Mouse (Mus musculus) layer of hippocampus, adult 9-10 months (tissue): Measurements from ENCODE around the gene Cdkl4.

ENCODE experiments used
- DNase-seq: peaks from one replicate; pipeline ENCODE4 v3.0.0; 2022; ENCODE audit warnings: low spot score

Cdkl4 gene

DNA sequence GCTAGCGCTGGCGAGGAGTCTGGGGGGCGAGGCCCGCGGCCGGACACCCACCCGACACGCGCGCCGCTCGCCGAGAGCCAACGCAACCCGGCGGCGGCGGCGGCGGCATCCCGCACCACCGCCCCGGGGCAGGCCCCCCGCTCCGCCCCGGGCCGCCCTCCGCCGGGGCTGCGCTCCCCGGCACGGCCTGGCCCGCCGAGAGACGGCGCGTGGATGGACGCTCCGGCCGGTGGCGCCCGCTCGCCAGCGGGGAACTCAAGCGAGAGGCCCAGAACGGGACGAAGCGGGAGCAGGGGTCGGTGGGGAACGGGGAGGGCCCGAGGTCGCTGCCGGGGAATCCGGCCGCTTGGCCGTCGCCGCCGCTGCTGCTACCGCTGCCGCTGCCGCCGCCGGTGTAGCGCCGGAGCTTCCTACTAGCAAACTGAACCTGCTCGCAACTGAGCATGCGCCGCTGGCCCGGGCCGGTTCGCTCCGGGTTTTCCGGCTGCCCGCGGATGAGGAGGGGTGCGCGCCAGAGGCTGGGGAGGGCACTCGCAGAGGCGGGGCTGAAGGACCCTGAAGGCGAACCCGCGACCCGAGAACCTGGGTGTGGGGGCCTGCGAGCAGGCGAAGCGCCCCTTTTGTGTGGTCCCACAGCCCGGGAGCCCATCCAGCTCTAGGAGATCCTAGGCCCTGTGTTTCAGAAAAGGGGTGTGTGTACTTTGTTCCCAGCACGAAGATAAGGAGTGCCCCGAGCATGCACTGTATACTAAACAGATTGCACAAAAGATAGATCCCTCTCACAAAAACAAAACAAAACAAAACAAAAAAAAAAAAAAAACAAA is 97.4 kb downstream of the Cdkl4 start, which contains the start of gene Sos1:
TSS of gene Sos1 (minus strand) at position 423 of the 824 bp plus-strand sequence.
- DNase-seq: peak; percentile 87

DNA sequence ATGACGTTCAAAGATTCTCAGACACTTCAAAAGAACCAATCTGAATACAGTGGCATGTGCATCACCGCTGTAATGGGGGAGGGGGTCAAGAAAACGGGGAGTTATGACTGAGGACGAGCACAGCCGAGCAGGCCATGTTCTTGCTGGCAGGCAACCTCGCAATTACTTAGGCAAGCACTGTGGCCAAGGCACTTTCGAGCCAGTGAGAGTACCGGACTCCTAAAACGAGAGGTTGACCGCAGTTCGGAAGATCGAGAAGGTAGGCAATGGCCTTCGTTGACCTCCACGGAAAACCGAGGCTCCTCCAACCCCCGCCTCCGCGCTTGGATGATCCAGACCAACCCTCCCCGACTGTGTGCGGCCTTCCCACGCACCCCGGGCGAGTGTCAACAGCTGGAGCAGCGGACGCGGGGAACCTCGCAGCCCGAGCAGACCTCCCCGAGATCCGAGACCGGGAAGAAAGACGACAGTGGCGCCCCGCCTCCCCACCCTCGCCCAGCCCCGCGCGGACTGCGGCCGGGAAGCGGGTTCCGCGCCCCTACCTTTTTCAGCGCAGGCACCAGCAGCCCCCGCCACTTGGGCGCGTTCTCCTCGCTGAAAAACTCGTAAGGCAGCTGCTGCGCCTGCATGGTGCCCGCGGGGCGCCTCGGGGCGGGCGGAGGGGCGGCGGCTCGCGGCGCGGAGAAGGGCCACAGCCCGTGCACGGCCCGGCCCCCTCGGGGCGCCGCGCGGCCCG is 98.2 kb downstream of the Cdkl4 start:
- DNase-seq: no peak

DNA sequence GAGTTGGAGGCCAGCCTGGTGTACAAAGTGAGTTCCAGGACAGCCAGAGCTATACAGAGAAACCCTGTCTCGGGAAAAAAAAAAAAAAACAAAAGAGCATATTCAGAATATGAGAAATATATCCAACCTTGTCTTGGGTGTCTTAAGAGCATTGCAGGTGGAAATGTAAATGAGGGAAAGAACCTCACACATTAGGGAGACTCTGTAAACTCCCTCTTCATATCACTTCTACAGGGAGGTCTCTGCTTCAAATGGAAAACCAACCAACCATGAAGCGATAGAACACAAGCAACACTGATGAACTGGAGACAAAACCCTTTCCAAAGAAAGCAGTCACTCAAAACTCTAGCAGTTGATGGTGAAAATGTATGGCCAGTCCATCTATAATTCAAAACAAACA is 99.9 kb downstream of the Cdkl4 start:
- no peak for DNase-seq

DNA sequence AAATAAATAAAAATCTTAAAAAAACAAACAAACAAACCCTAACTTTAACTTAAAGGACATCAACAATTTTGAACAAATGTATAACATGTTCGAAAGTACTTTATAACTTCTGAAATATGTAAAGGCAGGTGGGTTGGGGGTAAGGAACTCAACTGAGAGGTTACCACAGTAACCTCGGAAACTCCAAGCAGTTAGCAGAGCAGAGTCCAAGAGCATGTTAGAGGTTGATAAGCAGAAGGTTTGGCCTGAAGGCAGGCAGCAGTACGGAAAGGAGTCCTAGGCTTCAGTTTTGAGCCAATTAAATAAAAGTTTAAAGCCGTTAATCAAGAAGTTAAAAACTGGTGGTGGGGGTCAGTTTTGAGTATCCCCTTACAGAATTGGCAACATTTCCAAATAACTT is 101.1 kb downstream of the Cdkl4 start:
- DNase-seq: no peak
